Mouse (Mus musculus) frontal cortex, adult 2 months (tissue): ENCODE measurements at regions not wholly inside any gene's neighbourhood (a gene's known extent, or its start where the extent isn't known, plus 50 kb on each side); places are given as distances from the start of the nearest gene placed in this dataset.

Source experiments
- DNase-seq, 2 experiments: peaks; one replicate each; pipeline ENCODE4 v3.0.0; 2022; ENCODE audit warnings: low spot score in 1 of 2; ENCODE audit errors: extremely low spot score in 1 of 2

DNA sequence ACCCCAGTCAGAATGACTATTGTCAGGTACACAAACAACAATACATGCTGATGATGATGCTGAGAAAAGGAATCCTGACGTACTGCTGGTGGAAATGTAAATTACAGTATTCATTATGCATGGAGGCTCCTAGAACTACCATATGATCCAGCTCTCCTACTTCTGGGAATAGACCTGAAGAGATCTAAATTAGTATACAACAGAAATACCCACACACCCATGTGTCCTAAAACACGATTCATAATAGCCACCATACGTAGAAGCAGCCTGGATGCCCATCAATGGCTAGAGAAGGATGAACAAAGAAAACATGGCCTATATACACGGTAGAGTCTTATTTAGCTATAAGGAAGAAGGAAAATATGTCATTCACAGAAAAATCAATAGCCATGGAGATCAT, 82.3 kb upstream of the Ttc14 start:
- no peak for DNase-seq

DNA sequence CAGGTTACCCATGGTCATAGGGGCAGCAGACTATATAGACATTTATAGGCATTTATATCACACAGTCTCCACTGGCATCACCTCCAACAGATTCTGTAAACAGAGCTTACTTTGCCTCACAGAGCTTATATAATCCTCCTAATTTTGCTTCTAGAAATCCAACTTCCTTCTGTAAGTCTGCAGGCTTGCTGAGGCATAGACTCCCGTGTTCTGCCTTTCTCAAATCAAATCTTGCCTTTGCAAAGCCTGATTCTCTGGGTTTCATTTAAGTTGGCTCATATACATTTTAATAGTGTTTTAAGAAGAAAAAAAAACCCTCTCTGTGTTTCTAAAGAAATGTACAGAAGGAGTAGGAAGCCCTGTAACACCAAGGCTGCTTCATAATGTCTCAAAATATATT, 71.7 kb upstream of the Ttc14 start:
- DNase-seq, result peak in 1 of 2 experiments; percentile 26

- DNase-seq, result peak; percentile 37 to 63
Measured at GRCm38 (mm10) chr3:33730364-33730763, 69.3 kb upstream of the Ttc14 start.

DNA sequence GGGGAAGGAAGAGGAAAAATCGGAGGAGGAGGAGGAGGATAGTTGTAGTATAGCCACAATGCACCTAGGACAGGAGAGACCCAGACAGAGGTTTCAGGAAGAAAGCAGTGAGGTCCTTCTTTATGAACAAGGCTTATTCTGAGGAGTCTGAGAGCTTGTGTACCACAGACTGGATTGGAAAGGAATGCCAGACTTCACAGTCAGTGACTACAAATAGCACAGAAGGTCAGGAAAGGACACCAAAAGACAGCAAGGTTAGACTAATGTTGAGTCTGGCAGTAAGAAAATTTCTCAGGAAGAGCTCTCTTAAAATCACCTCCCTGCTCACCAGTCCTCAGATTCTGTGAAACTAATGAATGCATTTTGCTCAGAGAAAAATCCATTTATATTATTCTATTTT, 62.1 kb upstream of the Ttc14 start:
- no peak for DNase-seq

GRCm38 (mm10) chr3:33742138-33742537, 57.5 kb upstream of the Ttc14 start:
- DNase-seq, result peak; percentile 53 to 65
